Mouse (Mus musculus) C2C12 (cell line): ENCODE measurements around the gene Tex2. TPM values are rescaled to one million over a fixed set of nuclear protein-coding genes. Genes with fewer than 3 reads are reported as not detected.
A peak's percentile ranks its signal among the peaks of the same experiment; 100 is the strongest.
"Not testable (repeated sequence)": the region's sequence is repeated elsewhere in the genome, so short reads cannot be mapped to it uniquely, and the experiment has no call there.

ENCODE experiments used
- H3K27me3 ChIP-seq: one replicate; pipeline ENCODE4 v1.6.1; 2011; ENCODE audit not compliant: control insufficient read depth, insufficient read depth, insufficient read length
- H3K36me3 ChIP-seq: one replicate; pipeline ENCODE4 v1.6.1; 2011; ENCODE audit not compliant: control insufficient read depth, insufficient read depth
- H3K4me3 ChIP-seq: one replicate; pipeline ENCODE4 v1.5.1; 2011; ENCODE audit warnings: mild to moderate bottlenecking, control low read depth; ENCODE audit not compliant: poor library complexity, insufficient read depth, severe bottlenecking
- H3K79me2 ChIP-seq: one replicate; pipeline ENCODE4 v1.6.1; 2011; ENCODE audit not compliant: control insufficient read depth, insufficient read depth
- H3K79me3 ChIP-seq: one replicate; pipeline ENCODE4 v1.6.1; 2011; ENCODE audit warnings: low read depth, control low read depth
- H3ac ChIP-seq: one replicate; pipeline ENCODE3; 2011; ENCODE audit warnings: low read depth; ENCODE audit not compliant: control insufficient read depth, insufficient read length
- CEBPB ChIP-seq: IDR thresholded peaks from one replicate; pipeline ENCODE4 v1.6.1; 2011; ENCODE audit warnings: low read depth, mild to moderate bottlenecking, control low read depth, moderate library complexity
- CTCF ChIP-seq: IDR thresholded peaks from one replicate; pipeline ENCODE4 v1.5.1; 2011; ENCODE audit not compliant: control insufficient read depth, insufficient read depth, insufficient read length
- FOSL1 ChIP-seq: IDR thresholded peaks from one replicate; pipeline ENCODE4 v1.8.0; 2011; ENCODE audit warnings: mild to moderate bottlenecking, low read length; ENCODE audit not compliant: poor library complexity, insufficient read depth, severe bottlenecking
- MAX ChIP-seq: IDR thresholded peaks from one replicate; pipeline ENCODE4 v1.6.1; 2011; ENCODE audit warnings: mild to moderate bottlenecking, control low read depth
- MYOD1 ChIP-seq: IDR thresholded peaks from one replicate; pipeline ENCODE4 v1.6.1; 2011; ENCODE audit warnings: low read depth; ENCODE audit not compliant: control insufficient read depth, insufficient read length
- MYOG ChIP-seq: IDR thresholded peaks from one replicate; pipeline ENCODE4 v1.6.1; 2011; ENCODE audit not compliant: control insufficient read depth, insufficient read length; ENCODE audit errors: extremely low read depth
- USF1 ChIP-seq: IDR thresholded peaks from one replicate; pipeline ENCODE4 v1.6.1; 2011; ENCODE audit warnings: low read depth, mild to moderate bottlenecking, control low read depth, moderate library complexity
- polyA plus RNA-seq: library from polyadenylated mRNA; unstranded; fragments of >200 nt; fragmentation: generic; extraction: Trizol; gene quantifications from one replicate; pipeline ENCODE4 v1.2.1, GENCODE M21; 2012; ENCODE audit warnings: missing spikeins

Gene Tex2
- polyA plus RNA-seq, 1 experiment, result 5.9 TPM

DNA sequence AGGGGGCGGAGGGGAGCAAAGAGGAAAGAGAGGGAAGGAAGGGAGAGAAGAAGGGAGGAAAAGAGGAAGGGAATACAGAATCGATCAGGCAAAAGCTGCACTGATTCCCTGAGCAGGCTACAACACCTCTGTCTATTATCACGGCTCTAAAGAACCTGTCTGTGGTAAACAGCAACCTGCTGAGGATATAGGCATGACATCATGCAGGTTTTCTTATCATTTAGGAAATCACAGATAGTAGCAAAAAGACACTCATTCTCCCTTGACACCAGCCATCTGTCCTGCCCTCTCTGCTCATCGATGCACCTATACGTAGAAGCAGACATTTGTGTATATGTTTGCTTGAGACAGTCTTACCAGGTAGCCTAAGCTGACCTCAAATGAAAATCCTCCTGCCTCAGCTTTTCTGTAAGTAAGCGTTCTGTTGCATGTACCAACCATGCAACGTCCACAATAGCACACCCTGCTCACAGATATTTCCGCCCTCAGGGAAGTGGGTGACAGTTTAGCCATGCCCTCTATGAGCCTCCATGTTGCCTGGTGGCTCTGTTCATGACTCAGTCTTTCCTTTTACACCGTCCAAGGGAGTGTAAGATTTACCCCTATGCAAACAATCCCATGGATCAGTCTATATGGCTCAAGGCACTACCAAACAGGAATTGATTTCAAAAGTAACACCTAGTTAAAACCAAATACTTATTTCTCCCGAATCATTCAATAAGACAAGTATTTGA, 25.3 kb downstream of the Tex2 start:
- Histone ChIP-seq H3K4me3 (no peak overlapping the region), H3ac (no peak overlapping the region), H3K79me2 (peaks cover 5% of the 10 kb centered on the region), H3K79me3 (peaks cover 3% of the 10 kb centered on the region), H3K27me3 (no peaks in the 10 kb centered on the region), H3K36me3 (no peaks in the 10 kb centered on the region)
- no peak for TF ChIP-seq MYOG
- no peak for TF ChIP-seq MYOD1
- TF ChIP-seq MAX, result no peak
- TF ChIP-seq FOSL1, result no peak
- no peak for TF ChIP-seq CTCF
- TF ChIP-seq CEBPB, result no peak
- no peak for TF ChIP-seq USF1

DNA sequence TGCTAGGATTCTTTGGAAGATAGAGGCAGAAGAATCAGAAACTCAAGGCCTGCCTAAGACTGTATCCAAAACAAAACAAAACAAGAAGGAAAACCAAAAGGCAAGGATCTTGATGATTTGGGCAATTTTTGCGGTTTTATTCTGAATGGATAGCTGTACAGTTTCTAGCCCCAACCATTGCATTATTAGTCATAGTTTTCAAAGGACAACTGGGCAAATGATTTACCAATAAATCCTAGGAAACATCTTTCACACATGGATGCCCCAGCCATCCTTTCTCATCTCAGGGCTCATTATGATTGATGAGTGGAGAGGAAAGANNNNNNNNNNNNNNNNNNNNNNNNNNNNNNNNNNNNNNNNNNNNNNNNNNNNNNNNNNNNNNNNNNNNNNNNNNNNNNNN, 29.4 kb downstream of the Tex2 start:
- no peak for TF ChIP-seq MYOG
- no peak for TF ChIP-seq MYOD1
- TF ChIP-seq FOSL1, result no peak
- no peak for TF ChIP-seq MAX
- no peak for TF ChIP-seq USF1
- TF ChIP-seq CEBPB, result no peak
- Histone ChIP-seq H3K79me2 (no peaks in the 10 kb centered on the region), H3K79me3 (no peaks in the 10 kb centered on the region)

DNA sequence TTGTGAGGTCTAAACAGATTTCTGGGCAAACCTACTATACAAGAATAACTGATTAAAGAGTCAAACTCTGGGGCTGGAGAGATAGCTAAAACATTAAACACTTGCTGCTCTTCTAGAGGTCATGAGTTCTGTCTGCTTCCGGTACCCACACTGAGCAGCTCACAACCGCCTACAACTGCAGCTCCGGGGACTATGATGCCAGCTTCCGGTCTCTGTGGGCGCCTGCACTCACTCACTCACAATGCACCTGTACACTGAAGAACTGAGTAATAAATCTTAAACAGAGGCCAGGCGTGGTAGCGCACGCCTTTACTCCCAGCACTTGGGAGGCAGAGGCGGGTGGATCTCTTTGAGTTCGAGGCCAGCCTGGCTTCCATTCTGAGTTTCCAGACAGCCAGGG, 31.9 kb downstream of the Tex2 start:
- Histone ChIP-seq H3K27me3 (no peaks in the 10 kb centered on the region), H3K79me2 (no peaks in the 10 kb centered on the region), H3ac (no peak overlapping the region), H3K36me3 (no peaks in the 10 kb centered on the region), H3K79me3 (no peaks in the 10 kb centered on the region), H3K4me3 (no peak overlapping the region)
- no peak for TF ChIP-seq CEBPB
- no peak for TF ChIP-seq MAX
- no peak for TF ChIP-seq CTCF
- no peak for TF ChIP-seq MYOD1
- no peak for TF ChIP-seq FOSL1
- TF ChIP-seq USF1, result no peak
- no peak for TF ChIP-seq MYOG

More for the DNA sequence above, 29.4 kb downstream of the Tex2 start:
- no peak overlapping the region for H3K4me3 ChIP-seq
- H3ac ChIP-seq, result no peak overlapping the region
- H3K36me3 ChIP-seq, result no peaks in the 10 kb centered on the region
- H3K27me3 ChIP-seq, result no peaks in the 10 kb centered on the region

DNA sequence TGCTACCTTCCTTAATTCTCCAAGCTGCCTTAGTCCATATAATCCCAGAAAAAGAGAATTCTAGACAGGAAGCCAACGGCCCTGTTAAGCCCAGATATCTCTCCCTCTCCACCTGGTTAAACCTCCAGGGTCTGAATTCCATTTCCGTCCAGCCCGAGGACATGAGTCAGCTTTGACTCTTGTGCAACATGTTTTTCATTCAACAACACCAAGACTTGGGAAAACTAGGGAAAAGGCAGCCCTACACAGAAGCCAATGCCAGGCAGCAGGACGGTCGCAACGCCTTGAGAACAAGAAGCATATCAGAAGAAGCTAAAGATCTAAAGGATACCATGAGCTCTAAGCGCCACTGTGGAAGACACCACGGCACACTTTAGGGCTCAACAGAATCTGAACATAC, 32.8 kb downstream of the Tex2 start:
- TF ChIP-seq FOSL1 (no peak), CEBPB (peak; percentile 93)
- no peaks in the 10 kb centered on the region for H3K79me3 ChIP-seq
- H3ac ChIP-seq, result no peak overlapping the region
- no peaks in the 10 kb centered on the region for H3K27me3 ChIP-seq
- H3K36me3 ChIP-seq, result no peaks in the 10 kb centered on the region
- H3K79me2 ChIP-seq, result no peaks in the 10 kb centered on the region
- no peak overlapping the region for H3K4me3 ChIP-seq

DNA sequence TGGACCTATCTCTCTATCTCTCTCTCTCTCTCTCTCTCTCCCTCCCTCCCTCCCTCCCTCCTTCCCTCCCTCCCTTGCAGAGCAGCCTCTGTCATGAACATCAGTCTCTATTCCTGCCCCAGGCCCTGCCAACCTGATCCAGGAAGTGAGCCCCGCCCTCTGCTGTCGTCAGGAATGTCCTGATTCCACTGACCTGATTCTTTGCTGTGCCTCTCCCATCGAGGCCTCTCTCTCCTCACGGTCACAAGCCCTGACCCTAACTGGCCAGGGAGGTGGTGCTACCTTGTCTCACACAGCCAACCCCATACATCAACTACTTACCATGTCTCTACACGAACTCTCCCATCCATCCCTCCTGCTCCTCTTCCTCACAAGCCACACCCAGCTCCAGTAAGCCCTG, 33.3 kb downstream of the Tex2 start:
- TF ChIP-seq CEBPB, result no peak
- TF ChIP-seq MYOG, result no peak
- TF ChIP-seq MAX, result no peak
- TF ChIP-seq CTCF, result no peak
- no peak for TF ChIP-seq FOSL1
- no peak for TF ChIP-seq USF1
- no peak for TF ChIP-seq MYOD1
- Histone ChIP-seq H3ac (no peak overlapping the region), H3K79me3 (no peaks in the 10 kb centered on the region), H3K36me3 (no peaks in the 10 kb centered on the region), H3K4me3 (no peak overlapping the region), H3K79me2 (no peaks in the 10 kb centered on the region), H3K27me3 (no peaks in the 10 kb centered on the region)

DNA sequence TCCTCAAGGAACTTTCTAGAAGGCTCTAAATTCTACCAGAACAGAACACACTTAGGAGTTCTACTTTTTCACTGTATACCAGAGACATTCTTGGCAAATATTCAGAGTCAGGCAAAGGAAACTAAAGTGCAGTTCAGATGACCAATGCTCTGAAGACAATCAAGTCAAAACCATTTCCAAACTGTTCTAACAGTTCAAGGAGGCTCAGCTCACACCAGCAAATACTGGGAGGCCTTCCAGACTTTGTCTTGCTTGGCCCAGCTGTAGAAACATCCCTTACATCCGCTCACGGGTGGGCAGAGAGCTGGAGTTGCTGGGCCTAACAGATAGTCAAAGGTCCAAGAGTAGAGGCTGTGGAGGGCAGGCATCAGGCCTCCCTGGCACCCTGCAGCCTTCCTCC, 34.1 kb downstream of the Tex2 start:
- Histone ChIP-seq H3K36me3 (no peaks in the 10 kb centered on the region), H3K79me2 (no peaks in the 10 kb centered on the region), H3K4me3 (no peak overlapping the region), H3ac (no peak overlapping the region), H3K27me3 (no peaks in the 10 kb centered on the region), H3K79me3 (no peaks in the 10 kb centered on the region)
- TF ChIP-seq FOSL1, result no peak
- no peak for TF ChIP-seq USF1
- no peak for TF ChIP-seq MYOG

DNA sequence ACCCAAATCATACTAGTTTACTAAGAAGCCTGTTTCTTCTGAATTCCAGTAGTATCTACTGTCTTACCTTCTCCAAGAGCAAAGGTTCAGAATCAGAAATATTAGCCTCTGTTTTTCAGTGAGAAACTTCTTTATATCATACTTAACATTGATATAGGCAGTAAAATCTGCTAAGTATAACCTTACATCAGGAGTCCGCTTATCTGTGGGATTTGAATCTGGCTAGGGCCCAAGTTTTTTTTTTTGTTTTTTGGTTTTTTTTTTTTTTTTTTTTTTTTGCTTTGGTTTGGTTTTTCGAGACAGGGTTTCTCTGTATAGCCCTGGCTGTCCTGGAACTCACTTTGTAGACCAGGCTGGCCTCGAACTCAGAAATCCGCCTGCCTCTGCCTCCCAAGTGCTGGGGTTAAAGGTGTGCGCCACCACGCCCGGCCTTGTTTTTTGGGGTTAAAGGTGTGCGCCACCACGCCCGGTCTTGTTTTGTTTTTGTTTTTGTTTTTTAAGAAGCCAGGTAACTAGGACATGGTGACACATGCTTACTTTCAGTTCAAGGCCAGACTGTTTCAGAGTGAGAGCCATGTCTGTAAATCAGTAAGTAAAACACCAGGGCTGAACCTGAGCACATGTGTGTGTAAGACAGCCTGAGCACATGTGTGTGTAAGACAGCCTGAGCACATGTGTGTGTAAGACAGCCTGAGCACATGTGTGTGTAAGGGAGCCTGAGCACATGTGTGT, 35.4 kb downstream of the Tex2 start:
- H3K27me3 ChIP-seq, H3K79me3 ChIP-seq, H3K4me3 ChIP-seq, H3K79me2 ChIP-seq, H3K36me3 ChIP-seq, H3ac ChIP-seq: not testable (repeated sequence)
